Mouse (Mus musculus): ENCODE measurements around the gene Gm21188. TPM values are rescaled to one million over a fixed set of nuclear protein-coding genes. Genes with fewer than 3 reads are reported as not detected.
"Not testable (repeated sequence)": the region's sequence is repeated elsewhere in the genome, so short reads cannot be mapped to it uniquely, and the experiment has no call there.

The Gm21188 gene
- polyA plus RNA-seq (2014; fragmentation: Nextera tagmentation; extraction: Ambion mirVana) = not detected in 2 replicates

- not testable (repeated sequence) for H3K4me2 ChIP-seq; DNase-seq; H3K27ac ChIP-seq (ENCODE audit: low read depth); H3K27me3 ChIP-seq (ENCODE audit: insufficient read depth, low read length); H3K9ac ChIP-seq; H3K36me3 ChIP-seq (ENCODE audit: insufficient read depth); ATAC-seq (ENCODE audit: insufficient read depth); H3K9me3 ChIP-seq (ENCODE audit: low read depth, low read length); H3K4me1 ChIP-seq (ENCODE audit: insufficient read depth); H3K4me3 ChIP-seq (ENCODE audit: low read depth, low read length)
Measured at GRCm38 (mm10) chr13:120052085-120052484, at the start of gene Gm21188. Gene Gm21188, minus strand, starts transcription at chr13:120052194.

DNA sequence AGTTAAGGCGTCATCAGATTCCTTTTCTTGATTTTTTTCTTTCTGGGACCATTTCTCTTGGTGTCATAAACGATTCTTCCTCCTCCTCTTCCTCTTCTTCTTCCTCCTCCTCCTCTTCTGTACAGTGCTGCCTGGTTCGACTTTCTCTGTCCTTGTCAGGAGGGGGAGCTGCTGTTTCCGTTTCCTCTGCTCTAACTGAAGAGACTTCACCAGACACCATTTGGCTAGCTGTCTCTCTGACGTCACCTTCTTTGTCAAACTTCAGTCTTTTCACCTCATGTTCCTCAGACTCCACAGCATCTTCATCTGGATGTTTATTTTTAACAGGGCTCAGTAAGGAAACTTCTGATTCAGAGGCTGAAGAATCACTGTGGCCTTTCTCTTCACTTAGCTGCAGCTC, 47.3 kb upstream of the Gm21188 start:
- no CpG with 5 or more reads among the region's 5 CpGs for WGBS
- not testable (repeated sequence) for H3K9ac ChIP-seq; H3K4me1 ChIP-seq (ENCODE audit: insufficient read depth); H3K4me2 ChIP-seq; H3K27me3 ChIP-seq (ENCODE audit: insufficient read depth, low read length); H3K27ac ChIP-seq (ENCODE audit: low read depth); ATAC-seq (ENCODE audit: insufficient read depth); DNase-seq; H3K9me3 ChIP-seq (ENCODE audit: low read depth, low read length); H3K36me3 ChIP-seq (ENCODE audit: insufficient read depth); H3K4me3 ChIP-seq (ENCODE audit: low read depth, low read length)

DNA sequence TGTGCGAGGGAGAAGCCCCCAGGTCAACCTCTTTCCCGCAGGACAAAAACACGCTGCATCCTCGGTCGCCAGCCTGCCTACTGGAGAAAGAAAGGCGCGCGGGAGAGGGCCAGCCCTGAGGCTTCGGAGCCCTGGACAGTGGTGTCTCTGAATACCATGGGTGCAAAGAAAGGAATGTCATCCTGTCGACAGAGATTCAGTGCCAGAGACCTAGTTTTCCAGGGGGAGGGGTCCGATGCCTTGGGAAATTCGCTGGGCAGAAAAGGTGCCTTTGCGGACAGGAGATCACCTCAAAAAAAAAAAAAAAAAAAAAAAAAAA, 44.9 kb upstream of the Gm21188 start:
- not testable (repeated sequence) for H3K4me1 ChIP-seq (ENCODE audit: insufficient read depth); H3K27ac ChIP-seq (ENCODE audit: low read depth); DNase-seq; H3K27me3 ChIP-seq (ENCODE audit: insufficient read depth, low read length); H3K36me3 ChIP-seq (ENCODE audit: insufficient read depth); H3K9ac ChIP-seq; H3K4me2 ChIP-seq; H3K4me3 ChIP-seq (ENCODE audit: low read depth, low read length); H3K9me3 ChIP-seq (ENCODE audit: low read depth, low read length)
- 0% methylated on average over 5 of the region's 13 CpGs for WGBS
- peak; percentile 31; the same call in 1 of the 2 replicates for ATAC-seq (ENCODE audit: insufficient read depth)

DNA sequence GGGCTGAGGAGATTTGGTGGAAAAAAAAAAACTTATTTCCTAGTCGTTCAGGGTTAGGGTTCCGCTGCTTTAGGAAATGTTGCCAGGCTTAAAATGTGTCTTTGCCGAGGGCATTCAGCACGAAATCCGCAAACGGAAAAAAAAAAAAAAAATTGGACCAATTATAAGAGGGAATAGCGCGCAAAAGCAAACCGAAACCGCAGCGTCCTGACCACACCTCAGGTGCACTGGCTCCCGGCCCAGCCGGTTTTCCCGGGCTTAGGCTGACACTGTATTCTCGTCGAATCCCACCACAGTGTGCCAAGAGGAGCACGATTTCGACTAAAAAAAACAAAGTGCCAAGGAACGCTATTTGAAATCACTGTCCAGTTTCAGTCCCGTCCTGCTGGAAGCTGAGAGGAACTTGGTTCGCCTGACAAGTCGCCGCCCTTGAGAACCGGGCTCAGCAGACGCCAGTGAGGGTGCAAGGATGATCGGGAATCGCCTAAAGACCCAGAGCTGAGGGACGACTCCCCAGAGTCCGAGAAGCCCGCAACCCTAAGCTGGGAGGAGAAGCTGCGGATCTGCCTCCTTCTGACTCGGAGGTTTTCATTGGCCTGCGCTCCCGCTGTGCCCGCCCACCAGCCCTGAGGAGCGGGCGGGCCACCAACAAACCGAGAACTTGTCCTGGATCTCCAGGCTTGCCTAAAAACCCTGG, 44.4 kb upstream of the Gm21188 start:
- ATAC-seq (ENCODE audit: insufficient read depth) (peak; percentile 86; the same call in 1 of the 2 replicates), DNase-seq (peak; percentile 20)
- not testable (repeated sequence) for H3K27ac ChIP-seq (ENCODE audit: low read depth); H3K27me3 ChIP-seq (ENCODE audit: insufficient read depth, low read length); H3K9me3 ChIP-seq (ENCODE audit: low read depth, low read length); H3K9ac ChIP-seq; H3K4me1 ChIP-seq (ENCODE audit: insufficient read depth); H3K36me3 ChIP-seq (ENCODE audit: insufficient read depth)
- Histone ChIP-seq H3K4me3 (ENCODE audit: low read depth, low read length) (0 out of 2 replicates have a peak overlapping the region, but pooled peaks have one; percentile 11), H3K4me2 (peak overlapping the region; percentile 45)
- under 1% methylated on average over 24 of the region's 38 CpGs for WGBS

GRCm38 (mm10) chr13:120092950-120093349, 41.0 kb upstream of the Gm21188 start:
- H3K4me1 ChIP-seq (ENCODE audit: insufficient read depth); H3K36me3 ChIP-seq (ENCODE audit: insufficient read depth); H3K9ac ChIP-seq; H3K27me3 ChIP-seq (ENCODE audit: insufficient read depth, low read length); H3K27ac ChIP-seq (ENCODE audit: low read depth); H3K4me3 ChIP-seq (ENCODE audit: low read depth, low read length); DNase-seq; H3K4me2 ChIP-seq; H3K9me3 ChIP-seq (ENCODE audit: low read depth, low read length); ATAC-seq (ENCODE audit: insufficient read depth): not testable (repeated sequence)
- no CpG with 5 or more reads among the region's 13 CpGs for WGBS

GRCm38 (mm10) chr13:120079644-120080043, 27.6 kb upstream of the Gm21188 start:
- not testable (repeated sequence) for H3K4me2 ChIP-seq
- WGBS = no CpG with 5 or more reads among the region's 1 CpGs

DNA sequence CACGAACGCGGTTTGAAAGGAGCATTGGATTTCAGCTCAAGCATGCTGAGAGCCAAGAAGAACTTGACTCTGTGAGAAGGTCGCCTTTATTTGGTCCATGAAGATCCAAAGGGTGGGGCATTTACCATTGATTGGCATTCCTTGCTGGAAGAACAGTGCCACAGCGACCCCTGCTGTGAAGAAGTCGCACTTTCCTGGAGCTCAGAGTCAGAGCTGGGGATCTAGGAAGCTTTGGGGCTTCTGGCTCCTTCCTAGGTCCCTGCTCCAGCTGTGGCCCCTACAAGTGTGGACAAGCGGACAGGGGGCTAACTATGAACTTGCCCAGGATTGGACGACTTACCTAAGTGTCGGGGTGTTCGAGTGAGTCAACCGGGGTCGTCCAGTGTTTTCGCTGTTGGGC, 18.9 kb upstream of the Gm21188 start:
- no CpG with 5 or more reads among the region's 13 CpGs for WGBS
- not testable (repeated sequence) for H3K27ac ChIP-seq (ENCODE audit: low read depth); H3K4me2 ChIP-seq; H3K4me1 ChIP-seq (ENCODE audit: insufficient read depth); DNase-seq; H3K9me3 ChIP-seq (ENCODE audit: low read depth, low read length); H3K36me3 ChIP-seq (ENCODE audit: insufficient read depth); H3K4me3 ChIP-seq (ENCODE audit: low read depth, low read length); H3K27me3 ChIP-seq (ENCODE audit: insufficient read depth, low read length); H3K9ac ChIP-seq
- 0 out of 2 replicates have a peak, but pooled peaks have one; percentile 47 for ATAC-seq (ENCODE audit: insufficient read depth)

More at GRCm38 (mm10) chr13:120079644-120080043, 27.6 kb upstream of the Gm21188 start:
- not testable (repeated sequence) for DNase-seq; H3K4me1 ChIP-seq (ENCODE audit: insufficient read depth); H3K9ac ChIP-seq; H3K4me3 ChIP-seq (ENCODE audit: low read depth, low read length); H3K27me3 ChIP-seq (ENCODE audit: insufficient read depth, low read length); H3K27ac ChIP-seq (ENCODE audit: low read depth); H3K36me3 ChIP-seq (ENCODE audit: insufficient read depth); H3K9me3 ChIP-seq (ENCODE audit: low read depth, low read length); ATAC-seq (ENCODE audit: insufficient read depth)

GRCm38 (mm10) chr13:120070012-120070598, 18.1 kb upstream of the Gm21188 start:
- not testable (repeated sequence) for H3K9me3 ChIP-seq (ENCODE audit: low read depth, low read length); H3K4me1 ChIP-seq (ENCODE audit: insufficient read depth); H3K9ac ChIP-seq; H3K36me3 ChIP-seq (ENCODE audit: insufficient read depth); H3K4me2 ChIP-seq; ATAC-seq (ENCODE audit: insufficient read depth); H3K27me3 ChIP-seq (ENCODE audit: insufficient read depth, low read length); H3K4me3 ChIP-seq (ENCODE audit: low read depth, low read length); DNase-seq; H3K27ac ChIP-seq (ENCODE audit: low read depth)
- no CpG with 5 or more reads among the region's 12 CpGs for WGBS

DNA sequence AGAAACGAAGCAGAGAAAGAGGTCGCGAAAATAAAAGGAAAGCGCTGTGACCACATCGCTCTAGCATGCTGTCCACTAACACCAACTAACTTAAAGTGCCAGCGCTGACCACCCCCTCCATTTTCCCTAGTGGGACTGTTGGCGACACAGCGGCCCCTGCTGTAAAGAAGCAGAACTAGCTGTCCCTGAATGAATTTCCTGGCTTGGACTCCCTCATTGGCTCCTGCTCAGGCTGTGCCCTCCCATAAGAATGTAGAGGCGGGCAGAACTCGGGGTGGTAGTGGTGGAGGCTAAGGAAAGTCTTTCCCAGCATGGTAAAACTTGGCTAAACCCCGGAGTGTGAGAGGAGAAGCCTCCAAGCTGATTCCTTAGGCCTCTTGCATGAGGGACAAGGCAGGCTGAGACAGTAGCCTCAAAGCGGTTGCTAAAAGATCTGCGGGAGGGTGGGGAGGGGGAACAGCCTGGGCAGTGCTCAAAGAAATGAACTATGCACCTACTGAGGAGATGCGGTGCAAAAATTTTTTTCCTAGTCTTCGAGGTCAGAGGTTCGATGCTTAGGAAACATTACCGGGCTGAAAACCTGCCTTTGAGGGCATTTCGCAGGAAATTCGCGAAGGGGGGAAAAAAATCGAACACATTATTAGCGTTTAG, 11.6 kb upstream of the Gm21188 start:
- not testable (repeated sequence) for H3K4me2 ChIP-seq; DNase-seq; H3K9ac ChIP-seq; H3K4me3 ChIP-seq (ENCODE audit: low read depth, low read length); H3K27me3 ChIP-seq (ENCODE audit: insufficient read depth, low read length); H3K36me3 ChIP-seq (ENCODE audit: insufficient read depth); H3K27ac ChIP-seq (ENCODE audit: low read depth); H3K4me1 ChIP-seq (ENCODE audit: insufficient read depth); H3K9me3 ChIP-seq (ENCODE audit: low read depth, low read length)
- ATAC-seq (ENCODE audit: insufficient read depth) = peak; percentile 95
- no CpG with 5 or more reads among the region's 22 CpGs for WGBS

- H3K27me3 ChIP-seq (ENCODE audit: insufficient read depth, low read length); H3K9ac ChIP-seq; H3K36me3 ChIP-seq (ENCODE audit: insufficient read depth); H3K4me3 ChIP-seq (ENCODE audit: low read depth, low read length); DNase-seq; H3K4me2 ChIP-seq; ATAC-seq (ENCODE audit: insufficient read depth); H3K9me3 ChIP-seq (ENCODE audit: low read depth, low read length); H3K27ac ChIP-seq (ENCODE audit: low read depth); H3K4me1 ChIP-seq (ENCODE audit: insufficient read depth): not testable (repeated sequence)
- no CpG with 5 or more reads among the region's 4 CpGs for WGBS
Measured at GRCm38 (mm10) chr13:120062903-120063302, 10.9 kb upstream of the Gm21188 start.

Measured in lung, embryonic 14.5 days (tissue).